ENCODE assay signal across 28 mouse cellular contexts in genomic region chr16:13183182-13183742, GRCm38 (mm10).
"Had no signal": no experiment of that assay in that cellular context is flagged by ENCODE, and none has a peak within 500 bp of the region (broad histone marks: within the 10 kb centered on the region; RNA-seq: fewer than 3 reads in every experiment).

No protein-coding gene starts in this region.

- H3K27ac ChIP-seq: embryonic facial prominence, embryonic 10.5 days; embryonic facial prominence, embryonic 12.5 days; embryonic facial prominence, embryonic 13.5 days; embryonic facial prominence, embryonic 15.5 days; forebrain, embryonic 10.5 days; forebrain, embryonic 12.5 days; forebrain, embryonic 15.5 days; gastrocnemius, adult 2 months; heart, adult 2 months had no signal

- ATAC-seq: forebrain, embryonic 14.5 days; forebrain, embryonic 15.5 days; forebrain, embryonic 16.5 days; forebrain, postnatal 0 days had no signal

- H3K4me2 ChIP-seq: embryonic facial prominence, embryonic 12.5 days; embryonic facial prominence, embryonic 13.5 days; embryonic facial prominence, embryonic 15.5 days; forebrain, embryonic 12.5 days; forebrain, embryonic 15.5 days had no signal

- DNase-seq: cerebellum, adult 18-20 months; cerebellum, adult 2 months; cerebellum, adult 8-10 months; cerebellum, adult 9-10 months; cerebellum, adult 9-11 months; cerebellum, postnatal 10 days; cerebellum, postnatal 14 days; cerebellum, postnatal 25 days; cerebellum, postnatal 36 days; embryo, embryonic 11 days; forebrain, postnatal 0 days; gastrocnemius, adult 2 months; gastrocnemius, postnatal 10 days; gastrocnemius, postnatal 14 days; gastrocnemius, postnatal 25 days; gastrocnemius, postnatal 36 days; heart, adult 18-20 months; heart, adult 2 months had no signal

- H3K27me3 ChIP-seq: embryonic facial prominence, embryonic 12.5 days; embryonic facial prominence, embryonic 13.5 days; embryonic facial prominence, embryonic 15.5 days; forebrain, embryonic 12.5 days; forebrain, embryonic 15.5 days had no signal

- H3K9me3 ChIP-seq: embryonic facial prominence, embryonic 12.5 days; embryonic facial prominence, embryonic 13.5 days; embryonic facial prominence, embryonic 15.5 days; forebrain, embryonic 12.5 days; forebrain, embryonic 15.5 days had no signal

- H3K9ac ChIP-seq: embryonic facial prominence, embryonic 12.5 days; embryonic facial prominence, embryonic 13.5 days; embryonic facial prominence, embryonic 15.5 days; forebrain, embryonic 12.5 days; forebrain, embryonic 15.5 days; forebrain, postnatal 0 days had no signal

- H3K36me3 ChIP-seq: embryonic facial prominence, embryonic 10.5 days; embryonic facial prominence, embryonic 12.5 days; embryonic facial prominence, embryonic 13.5 days; embryonic facial prominence, embryonic 15.5 days; forebrain, embryonic 10.5 days; forebrain, embryonic 12.5 days; forebrain, embryonic 15.5 days had no signal

- H3K4me3 ChIP-seq: embryonic facial prominence, embryonic 10.5 days; embryonic facial prominence, embryonic 12.5 days; embryonic facial prominence, embryonic 13.5 days; embryonic facial prominence, embryonic 15.5 days; erythroblast, embryonic 14.5 days; forebrain, embryonic 10.5 days; forebrain, embryonic 12.5 days; forebrain, embryonic 15.5 days; gastrocnemius, adult 2 months; heart, adult 2 months had no signal

- H3K4me1 ChIP-seq: embryonic facial prominence, embryonic 10.5 days; embryonic facial prominence, embryonic 12.5 days; embryonic facial prominence, embryonic 13.5 days; embryonic facial prominence, embryonic 15.5 days; forebrain, embryonic 10.5 days; forebrain, embryonic 12.5 days; forebrain, embryonic 15.5 days had no signal
